Mouse (Mus musculus) liver, adult 2 months (tissue): ENCODE data around the gene Btg2. TPM values are rescaled to one million over a fixed set of nuclear protein-coding genes. Genes with fewer than 3 reads are reported as not detected.

Experiments used
- DNase-seq: peaks from one replicate; pipeline ENCODE4 v3.0.0-alpha.2; 2011; ENCODE audit warnings: low read depth, low spot score; ENCODE audit errors: extremely low read depth
- H3K27ac ChIP-seq: fragments of 200-500 bp; replicated peaks from 2 replicates; pipeline ENCODE4 v1.5.1; 2012; ENCODE audit warnings: low read depth, mild to moderate bottlenecking, control low read depth, inconsistent platforms, low read length; ENCODE audit not compliant: insufficient read depth
- H3K27me3 ChIP-seq: fragments of 200-500 bp; 2 replicates; pipeline ENCODE4 v1.6.1; 2012; ENCODE audit warnings: mild to moderate bottlenecking, moderate library complexity, low read length, inconsistent platforms; ENCODE audit not compliant: control insufficient read depth, insufficient read depth
- H3K36me3 ChIP-seq: fragments of 200-500 bp; 2 replicates; pipeline ENCODE4 v1.6.1; 2012; ENCODE audit warnings: low read length, inconsistent platforms; ENCODE audit not compliant: control insufficient read depth, insufficient read depth
- H3K4me1 ChIP-seq: fragments of 200-500 bp; 2 replicates; pipeline ENCODE4 v1.6.1; 2011; ENCODE audit warnings: low read length; ENCODE audit not compliant: control insufficient read depth, insufficient read depth
- H3K4me3 ChIP-seq: fragments of 200-500 bp; 2 replicates; pipeline ENCODE4 v1.5.1; 2011; ENCODE audit warnings: low read depth, mild to moderate bottlenecking, control low read depth, low read length, moderate library complexity; ENCODE audit not compliant: insufficient read depth
- H3K79me2 ChIP-seq: fragments of 200-500 bp; 2 replicates; pipeline ENCODE4 v1.6.1; 2012; ENCODE audit warnings: inconsistent platforms, mild to moderate bottlenecking, low read length, moderate library complexity; ENCODE audit not compliant: control insufficient read depth, insufficient read depth
- H3K9ac ChIP-seq: fragments of 200-500 bp; 2 replicates; pipeline ENCODE4 v1.6.1; 2012; ENCODE audit warnings: low read depth, mild to moderate bottlenecking, control low read depth, inconsistent platforms, low read length
- CTCF ChIP-seq: fragments of 200-500 bp; IDR thresholded peaks from 2 replicates; pipeline ENCODE4 v1.5.1; 2011; ENCODE audit warnings: low read depth, low read length, control low read depth
- POLR2A ChIP-seq: fragments of 200-500 bp; IDR thresholded peaks from 2 replicates; pipeline ENCODE4 v1.6.1; 2011; ENCODE audit warnings: low read length, control low read depth; ENCODE audit not compliant: insufficient read depth; ENCODE audit errors: extremely low read depth
- WGBS: fragments of 180-500 bp; shearing (Covaris S2); methylation state at CpG from one replicate; pipeline ENCODE4 v1.1.7; 2018; 5-methylcytosine and 5-hydroxymethylcytosine counted together
- polyA plus RNA-seq: library from polyadenylated mRNA; depleted of rRNA; stranded (reverse); fragments of >200 nt; gene quantifications from 2 replicates; pipeline ENCODE4 v1.2.3, GENCODE M21; 2012
- total RNA-seq: library from RNA; depleted of rRNA; stranded (reverse); fragments of >200 nt; gene quantifications from 2 replicates; pipeline ENCODE4 v1.2.3, GENCODE M21; 2014

The Btg2 gene
- total and polyA plus RNA-seq, 2 experiments, result 6.9 to 7.0 TPM

DNA sequence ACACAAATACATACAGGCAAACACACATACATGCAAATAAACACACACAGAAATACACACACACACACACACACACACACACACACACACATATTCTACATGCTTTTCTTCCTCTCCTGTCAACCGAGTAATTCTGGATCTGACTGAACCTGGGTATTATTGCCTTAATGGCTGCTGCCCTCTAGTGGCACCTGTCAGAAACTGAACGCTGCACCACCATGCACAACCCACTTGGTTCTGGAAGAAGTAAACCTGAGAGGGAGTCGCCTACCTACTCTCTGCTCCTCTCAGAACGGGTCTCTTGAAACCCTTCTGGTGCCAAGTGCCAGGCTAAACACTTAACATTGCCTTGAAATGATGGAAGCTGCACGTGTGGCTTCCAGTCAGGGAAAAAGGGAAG is 30.2 kb downstream of the Btg2 start:
- Histone ChIP-seq H3K9ac (no peak overlapping the region), H3K4me1 (no peaks in the 10 kb centered on the region), H3K27ac (no peak overlapping the region), H3K27me3 (no peaks in the 10 kb centered on the region), H3K4me3 (no peak overlapping the region), H3K36me3 (no peaks in the 10 kb centered on the region), H3K79me2 (no peaks in the 10 kb centered on the region)
- TF ChIP-seq POLR2A (no peak), CTCF (peak; percentile 82)
- WGBS, result 3% methylated on average over 5 of the region's 5 CpGs
- DNase-seq, result peak; percentile 51

DNA sequence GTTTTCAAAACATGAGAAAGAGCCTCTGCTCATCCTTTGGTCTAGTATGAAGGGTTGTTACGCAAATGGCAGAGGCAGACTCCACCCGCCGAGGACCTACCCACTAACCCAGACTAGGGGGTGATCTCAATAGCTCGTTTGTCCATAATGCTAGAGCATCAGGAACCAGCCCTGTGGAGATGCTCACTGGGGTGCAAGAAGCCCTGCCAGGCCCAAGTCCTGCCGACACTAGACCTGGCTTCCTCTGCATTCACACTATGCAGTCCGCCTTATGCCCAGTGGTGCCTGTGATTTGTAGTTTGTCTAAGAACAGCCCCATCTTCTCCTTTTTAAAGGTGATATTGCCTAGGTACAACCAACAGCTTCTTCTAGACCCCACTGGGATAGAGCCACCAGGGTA is 31.5 kb downstream of the Btg2 start:
- no peak for DNase-seq
- H3K27me3 ChIP-seq, result no peaks in the 10 kb centered on the region
- no peak overlapping the region for H3K9ac ChIP-seq
- H3K4me1 ChIP-seq, result no peaks in the 10 kb centered on the region
- H3K4me3 ChIP-seq, result no peak overlapping the region
- WGBS, result 85% methylated on average over 6 of the region's 6 CpGs
- no peaks in the 10 kb centered on the region for H3K36me3 ChIP-seq
- H3K27ac ChIP-seq, result no peak overlapping the region
- TF ChIP-seq POLR2A, result no peak
- no peak for TF ChIP-seq CTCF
- H3K79me2 ChIP-seq, result no peaks in the 10 kb centered on the region

- Histone ChIP-seq H3K27me3 (no peaks in the 10 kb centered on the region), H3K4me1 (no peaks in the 10 kb centered on the region), H3K79me2 (no peaks in the 10 kb centered on the region), H3K9ac (no peak overlapping the region), H3K27ac (no peak overlapping the region), H3K4me3 (no peak overlapping the region), H3K36me3 (no peaks in the 10 kb centered on the region)
- no peak for TF ChIP-seq POLR2A
- no peak for TF ChIP-seq CTCF
- no peak for DNase-seq
- WGBS, result 40% methylated on average over 23 of the region's 23 CpGs
Observed at GRCm38 (mm10) chr1:134046387-134046786, 32.5 kb downstream of the Btg2 start.

DNA sequence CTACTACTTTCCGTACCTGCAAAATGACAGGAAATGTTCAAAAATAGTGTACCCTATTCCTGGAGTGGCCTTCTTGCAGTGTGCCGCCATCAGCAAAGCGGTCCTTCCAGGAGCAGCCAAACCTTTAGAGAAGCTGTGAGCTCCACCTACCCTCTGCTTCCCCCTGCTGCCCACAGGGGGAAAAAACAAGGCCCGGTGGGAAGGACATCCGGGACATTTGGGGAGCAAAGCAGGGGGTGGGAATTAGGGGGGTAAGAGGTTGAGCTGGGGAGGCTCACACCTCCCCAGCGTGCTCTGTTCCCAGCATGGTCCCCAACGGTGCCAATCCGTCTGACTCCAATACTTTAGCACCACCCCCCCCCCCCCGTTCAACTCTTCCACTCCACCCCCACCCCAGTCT is 32.9 kb downstream of the Btg2 start:
- H3K36me3 ChIP-seq, result no peaks in the 10 kb centered on the region
- H3K9ac ChIP-seq, result no peak overlapping the region
- no peak overlapping the region for H3K27ac ChIP-seq
- H3K79me2 ChIP-seq, result no peaks in the 10 kb centered on the region
- no peak overlapping the region for H3K4me3 ChIP-seq
- no peak for TF ChIP-seq POLR2A
- peak; percentile 89 for TF ChIP-seq CTCF
- no peak for DNase-seq
- WGBS, result 6% methylated on average over 9 of the region's 9 CpGs
- H3K4me1 ChIP-seq, result no peaks in the 10 kb centered on the region
- H3K27me3 ChIP-seq, result no peaks in the 10 kb centered on the region

- no peaks in the 10 kb centered on the region for H3K79me2 ChIP-seq
- H3K4me1 ChIP-seq, result no peaks in the 10 kb centered on the region
- no peaks in the 10 kb centered on the region for H3K36me3 ChIP-seq
- no peak overlapping the region for H3K9ac ChIP-seq
- no peak for TF ChIP-seq POLR2A
- no peak overlapping the region for H3K27ac ChIP-seq
- no peak overlapping the region for H3K4me3 ChIP-seq
- H3K27me3 ChIP-seq, result no peaks in the 10 kb centered on the region
- 88% methylated on average over 6 of the region's 6 CpGs for WGBS
- no peak for DNase-seq
Observed at GRCm38 (mm10) chr1:134044805-134045204, 34.1 kb downstream of the Btg2 start.

DNA sequence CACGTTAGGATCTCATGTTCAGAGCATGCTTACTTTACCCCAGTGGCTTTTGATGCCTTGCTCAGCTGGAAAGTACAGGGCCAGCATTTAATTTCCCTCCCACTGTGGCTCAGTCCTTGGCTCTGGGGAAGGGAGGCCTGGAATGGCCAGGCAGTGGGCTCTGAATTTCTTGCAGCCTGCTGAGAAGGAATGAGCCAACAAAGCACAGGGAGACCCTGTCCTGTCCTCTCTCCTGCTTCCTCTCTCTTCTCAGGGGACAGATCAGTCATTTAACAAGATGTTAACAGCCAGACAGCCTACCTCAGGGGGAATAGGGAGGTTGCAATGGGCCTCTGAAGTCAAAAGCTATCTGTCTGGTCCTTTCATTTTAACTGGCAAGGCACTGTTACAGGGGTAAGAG is 36.6 kb downstream of the Btg2 start:
- Histone ChIP-seq H3K27me3 (no peaks in the 10 kb centered on the region), H3K36me3 (no peaks in the 10 kb centered on the region), H3K4me1 (no peaks in the 10 kb centered on the region), H3K79me2 (no peaks in the 10 kb centered on the region), H3K4me3 (no peak overlapping the region), H3K27ac (no peak overlapping the region), H3K9ac (no peak overlapping the region)
- no peak for DNase-seq
- 68% methylated on average over 1 of the region's 1 CpGs for WGBS
- TF ChIP-seq CTCF, result no peak
- no peak for TF ChIP-seq POLR2A
